Mouse (Mus musculus) testis, adult 10 weeks (tissue): ENCODE measurements around the gene Vmn2r32. TPM values are rescaled to one million over a fixed set of nuclear protein-coding genes. Genes with fewer than 3 reads are reported as not detected.

ENCODE experiments used
- polyA plus RNA-seq: library from polyadenylated mRNA; stranded (reverse); fragments of 350-450 nt; fragmentation: Illumina TruSeq; extraction: RNeasy Lipid Tissue Mini Kit (QIAGEN cat#74804); gene quantifications from one replicate; pipeline ENCODE4 v1.2.3, GENCODE M21; 2014; ENCODE audit warnings: low read depth, low replicate concordance

The Vmn2r32 gene
- not detected for polyA plus RNA-seq

DNA sequence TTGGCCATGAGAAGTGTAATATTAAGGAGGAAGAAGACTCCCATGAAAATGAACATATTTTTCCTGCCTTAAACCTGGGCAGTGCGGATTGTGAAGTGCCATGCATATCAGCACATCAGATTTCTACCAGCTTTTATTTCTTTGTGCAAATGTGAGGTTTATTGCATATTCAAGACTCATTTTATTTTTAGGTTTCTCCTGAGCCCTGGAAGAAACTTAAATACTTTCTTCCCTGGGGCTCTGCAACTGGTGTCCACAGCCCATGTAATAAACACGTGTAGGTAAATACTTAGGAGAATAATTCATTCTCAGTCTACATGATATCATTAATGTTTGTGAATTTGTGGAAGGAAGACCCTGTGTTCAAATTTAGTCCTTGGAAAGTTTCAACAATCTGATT is at the start of gene Vmn2r32:
Vmn2r32 (minus strand) TSS at position 101 of the 400 bp plus-strand sequence.

Other genes with a start within 250 kb of the Vmn2r32 start
- gene Vmn2r29, start 232.7 kb downstream of the Vmn2r32 start, polyA plus RNA-seq: 8.9 TPM
- gene Gm45844, start 201.7 kb downstream of the Vmn2r32 start, polyA plus RNA-seq: 7.6 TPM
- 37.0 TPM for gene Clcn4, start 179.2 kb downstream of the Vmn2r32 start, polyA plus RNA-seq
- 0.04 TPM for gene Vmn2r30, start 142.4 kb downstream of the Vmn2r32 start, polyA plus RNA-seq
- gene Gm45783, start 105.4 kb downstream of the Vmn2r32 start, polyA plus RNA-seq: not detected
- gene Vmn2r31, start 80.3 kb downstream of the Vmn2r32 start, polyA plus RNA-seq: not detected
- not detected for gene Vmn2r33, start 86.8 kb upstream of the Vmn2r32 start, polyA plus RNA-seq
- gene Vmn2r34, start 209.5 kb upstream of the Vmn2r32 start, polyA plus RNA-seq: not detected